Mouse (Mus musculus): ENCODE results near the gene Nav2. TPM values are rescaled to one million over a fixed set of nuclear protein-coding genes. Genes with fewer than 3 reads are reported as not detected.

The Nav2 gene
- polyA plus RNA-seq, 1 experiment, result 46.2 TPM

DNA sequence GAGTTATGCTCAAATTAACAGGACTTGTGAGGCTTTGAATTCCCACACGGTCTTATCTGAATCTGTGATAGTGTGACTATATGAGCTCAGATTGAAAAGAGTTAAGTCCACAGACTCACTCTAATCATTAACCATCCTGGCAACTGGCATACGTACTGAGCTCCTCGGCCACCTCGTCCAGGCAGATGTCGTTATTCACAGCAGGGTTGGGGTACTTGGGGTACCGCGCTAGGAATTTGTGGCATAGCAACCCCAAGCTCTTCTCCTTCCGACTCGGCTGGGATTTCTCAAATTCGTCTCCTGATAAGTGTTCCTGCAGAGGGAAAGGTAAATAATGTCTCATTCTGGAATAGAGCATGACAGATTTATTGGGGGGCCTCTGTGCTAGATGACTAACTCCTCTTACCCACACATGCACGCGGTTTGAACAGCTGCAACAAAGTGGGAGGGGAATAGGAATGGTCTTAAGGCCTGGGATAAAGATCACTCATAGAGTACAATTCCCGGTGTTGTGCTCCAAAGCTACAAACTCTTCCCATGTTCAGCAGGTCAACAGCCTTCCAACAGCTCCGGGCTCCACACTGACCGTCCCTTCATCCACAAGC lies 30.6 kb upstream of the Nav2 start:
- H3K4me3 ChIP-seq (ENCODE audit: control insufficient read depth, insufficient read depth, low read length), result no peak overlapping the region
- H3K27me3 ChIP-seq (ENCODE audit: control insufficient read depth, insufficient read depth, low read length), result no peaks in the 10 kb centered on the region
- H3K36me3 ChIP-seq (ENCODE audit: control insufficient read depth, insufficient read depth, low read length), result peaks cover 40% of the 10 kb centered on the region
- 96% methylated on average over 15 of the region's 15 CpGs for WGBS
- TF ChIP-seq POLR2A (IDR thresholded peaks at IDR 0.05; ENCODE audit: control insufficient read depth, extremely low read depth, insufficient read depth, low read length, poor library complexity), result no peak
- TF ChIP-seq CTCF (IDR thresholded peaks at IDR 0.05; ENCODE audit: borderline replicate concordance, control insufficient read depth, extremely low read depth, insufficient read depth, low read length, poor library complexity), result no peak
- no peak overlapping the region for H3K27ac ChIP-seq (ENCODE audit: control insufficient read depth, insufficient read depth, low read length)
- H3K4me1 ChIP-seq (replicated peaks; ENCODE audit: control insufficient read depth, insufficient read depth, low read length), result peaks cover 20% of the 10 kb centered on the region
- no peak for DNase-seq

DNA sequence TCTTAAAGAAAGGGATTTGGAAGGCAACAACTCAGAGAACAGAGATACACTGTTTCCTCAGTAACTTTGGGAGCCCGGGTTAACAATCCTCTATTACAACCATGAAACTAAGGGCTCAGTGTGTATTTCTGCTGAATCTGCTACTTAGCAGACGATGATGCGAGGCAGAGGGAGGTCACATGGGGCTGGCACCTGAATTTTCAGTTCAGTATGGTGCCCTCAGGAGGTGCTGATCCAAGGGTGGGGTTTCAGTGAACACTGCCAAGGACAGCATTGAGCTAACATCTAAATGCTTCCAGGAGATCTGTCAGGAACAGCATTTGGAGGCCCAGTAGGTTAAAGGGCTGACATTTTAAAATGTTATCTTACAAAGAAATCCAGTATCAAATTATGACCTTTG lies 28.9 kb upstream of the Nav2 start:
- H3K27ac ChIP-seq (ENCODE audit: control insufficient read depth, insufficient read depth, low read length), result no peak overlapping the region
- H3K4me1 ChIP-seq (replicated peaks; ENCODE audit: control insufficient read depth, insufficient read depth, low read length), result peaks cover 20% of the 10 kb centered on the region
- H3K4me3 ChIP-seq (ENCODE audit: control insufficient read depth, insufficient read depth, low read length), result 0 out of 2 replicates have a peak overlapping the region, but pooled peaks have one; percentile 14
- H3K36me3 ChIP-seq (ENCODE audit: control insufficient read depth, insufficient read depth, low read length), result peaks cover 26% of the 10 kb centered on the region
- no peaks in the 10 kb centered on the region for H3K27me3 ChIP-seq (ENCODE audit: control insufficient read depth, insufficient read depth, low read length)
- no peak for TF ChIP-seq CTCF (IDR thresholded peaks at IDR 0.05; ENCODE audit: borderline replicate concordance, control insufficient read depth, extremely low read depth, insufficient read depth, low read length, poor library complexity)
- 56% methylated on average over 3 of the region's 3 CpGs for WGBS
- no peak for DNase-seq

DNA sequence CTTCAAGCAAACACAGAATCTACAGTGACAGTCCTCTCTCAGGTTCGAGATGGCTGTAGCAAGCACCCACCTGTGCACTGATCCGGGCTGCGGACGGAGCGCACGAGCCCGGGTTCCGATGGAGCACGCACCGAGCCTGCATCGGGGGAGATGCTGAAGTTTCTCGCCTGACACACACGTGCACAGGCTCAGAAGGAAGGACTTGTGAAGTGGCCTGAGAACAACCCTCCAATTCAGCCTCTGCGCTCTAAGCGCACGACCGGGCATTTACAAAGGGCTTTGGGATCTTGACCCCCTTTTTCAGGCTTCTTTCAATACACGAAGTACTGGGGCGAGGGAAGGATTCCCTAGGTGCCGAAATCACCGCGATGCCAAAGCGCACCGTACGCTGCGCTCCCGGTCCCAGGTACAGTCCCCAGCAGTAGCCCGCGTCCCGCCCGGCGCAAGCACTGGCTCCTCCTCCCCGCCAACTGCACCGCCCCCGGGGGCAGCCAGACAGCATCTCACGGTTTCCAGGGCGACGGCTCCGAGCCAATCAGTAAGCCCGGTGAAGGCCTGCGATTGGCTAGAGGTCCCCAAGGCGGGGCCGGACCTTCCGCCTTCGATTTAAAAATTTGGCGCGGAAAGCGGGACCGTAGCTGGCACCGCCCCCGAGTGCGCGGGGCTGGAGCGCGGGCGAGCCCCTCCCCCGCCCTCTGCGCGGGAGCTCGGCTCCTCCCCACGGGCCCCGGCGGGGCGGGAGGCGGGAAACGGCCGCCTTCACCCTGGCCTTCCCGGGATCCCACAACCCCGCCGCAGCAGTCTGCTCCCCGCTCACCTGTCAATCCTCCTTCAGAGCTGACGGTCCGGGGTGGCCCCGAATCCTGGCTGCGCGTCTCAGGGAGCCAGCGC lies 27.7 kb upstream of the Nav2 start:
- H3K4me3 ChIP-seq (ENCODE audit: control insufficient read depth, insufficient read depth, low read length), result peak overlapping the region; percentile 60
- no peaks in the 10 kb centered on the region for H3K27me3 ChIP-seq (ENCODE audit: control insufficient read depth, insufficient read depth, low read length)
- peaks cover 13% of the 10 kb centered on the region for H3K36me3 ChIP-seq (ENCODE audit: control insufficient read depth, insufficient read depth, low read length)
- TF ChIP-seq CTCF (IDR thresholded peaks at IDR 0.05; ENCODE audit: borderline replicate concordance, control insufficient read depth, extremely low read depth, insufficient read depth, low read length, poor library complexity), result no peak
- TF ChIP-seq POLR2A (IDR thresholded peaks at IDR 0.05; ENCODE audit: control insufficient read depth, extremely low read depth, insufficient read depth, low read length, poor library complexity), result peak; percentile 55; the same call in 1 of the 2 replicates
- no peak overlapping the region for H3K27ac ChIP-seq (ENCODE audit: control insufficient read depth, insufficient read depth, low read length)
- peaks cover 20% of the 10 kb centered on the region for H3K4me1 ChIP-seq (replicated peaks; ENCODE audit: control insufficient read depth, insufficient read depth, low read length)
- under 1% methylated on average over 76 of the region's 77 CpGs for WGBS
- DNase-seq, result peak; percentile 97

DNA sequence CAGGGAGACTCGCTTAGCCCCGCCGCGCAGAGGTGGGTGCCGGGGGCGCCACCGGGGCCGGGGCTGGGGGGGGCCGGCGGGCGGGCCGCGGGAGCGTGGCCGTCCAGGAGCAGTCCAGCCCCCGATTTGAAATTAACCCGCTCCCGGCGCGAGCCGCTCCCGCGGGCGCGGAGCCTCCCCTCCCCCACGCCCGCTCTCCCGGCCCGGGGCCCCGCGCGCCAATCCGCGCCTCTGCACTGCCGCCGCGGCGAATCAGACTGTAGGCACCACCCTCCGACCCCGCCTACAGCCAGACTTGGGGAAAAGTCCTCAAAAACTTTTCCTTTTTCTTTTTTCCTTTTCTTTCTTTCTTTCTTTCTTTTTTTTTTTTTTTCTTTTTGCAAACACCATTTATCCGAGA lies 27.0 kb upstream of the Nav2 start, which contains the start of gene E2f8:
E2f8 (minus strand) TSS at position 111 of the 400 bp plus-strand sequence.
- peak; percentile 78 for DNase-seq
- Histone ChIP-seq H3K4me3 (ENCODE audit: control insufficient read depth, insufficient read depth, low read length) (peak within 1 kb of the TSS; percentile 60), H3K4me1 (replicated peaks; ENCODE audit: control insufficient read depth, insufficient read depth, low read length) (peaks cover 20% of the 10 kb centered on the region), H3K27ac (ENCODE audit: control insufficient read depth, insufficient read depth, low read length) (no peak within 1 kb of the TSS), H3K27me3 (ENCODE audit: control insufficient read depth, insufficient read depth, low read length) (no peaks in the 10 kb centered on the region), H3K36me3 (ENCODE audit: control insufficient read depth, insufficient read depth, low read length) (peaks cover 10% of the 10 kb centered on the region)
- WGBS, result under 1% methylated on average over 41 of the region's 41 CpGs
- TF ChIP-seq POLR2A (IDR thresholded peaks at IDR 0.05; ENCODE audit: control insufficient read depth, extremely low read depth, insufficient read depth, low read length, poor library complexity), result no peak
- no peak for TF ChIP-seq CTCF (IDR thresholded peaks at IDR 0.05; ENCODE audit: borderline replicate concordance, control insufficient read depth, extremely low read depth, insufficient read depth, low read length, poor library complexity)

DNA sequence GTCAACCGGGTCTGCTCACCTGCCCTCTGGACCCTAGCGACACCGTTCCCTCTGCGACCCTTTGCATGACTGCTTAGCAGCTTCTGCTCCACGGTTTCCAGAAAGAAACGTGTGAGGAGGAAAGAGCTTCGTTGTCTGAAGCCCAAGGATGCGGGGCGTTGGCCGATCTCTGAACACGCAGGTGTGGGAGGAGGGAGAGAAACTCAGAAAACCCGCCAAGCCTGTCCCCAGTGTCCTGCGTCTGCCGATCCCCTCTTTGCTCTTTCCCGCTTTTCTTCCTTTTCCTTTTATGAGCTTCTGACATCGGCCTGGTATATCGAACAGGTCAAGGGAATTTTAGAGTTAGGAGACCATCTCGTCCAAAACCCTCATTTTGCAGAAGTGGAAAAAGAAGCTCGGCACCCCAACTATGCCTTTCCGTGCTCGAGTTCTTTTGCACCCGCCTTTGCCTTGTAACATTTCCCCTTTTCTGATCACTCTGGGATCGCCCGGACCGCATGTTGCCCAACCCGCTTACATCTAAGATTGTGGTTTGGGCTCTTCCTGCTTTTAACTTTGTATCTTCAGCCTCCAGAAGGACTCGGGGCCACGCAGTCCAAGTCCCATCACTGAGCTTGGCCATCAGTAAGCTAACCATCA lies 26.4 kb upstream of the Nav2 start:
- TF ChIP-seq POLR2A (IDR thresholded peaks at IDR 0.05; ENCODE audit: control insufficient read depth, extremely low read depth, insufficient read depth, low read length, poor library complexity) (no peak), CTCF (IDR thresholded peaks at IDR 0.05; ENCODE audit: borderline replicate concordance, control insufficient read depth, extremely low read depth, insufficient read depth, low read length, poor library complexity) (no peak)
- peak overlapping the region; percentile 60 for H3K4me3 ChIP-seq (ENCODE audit: control insufficient read depth, insufficient read depth, low read length)

DNA sequence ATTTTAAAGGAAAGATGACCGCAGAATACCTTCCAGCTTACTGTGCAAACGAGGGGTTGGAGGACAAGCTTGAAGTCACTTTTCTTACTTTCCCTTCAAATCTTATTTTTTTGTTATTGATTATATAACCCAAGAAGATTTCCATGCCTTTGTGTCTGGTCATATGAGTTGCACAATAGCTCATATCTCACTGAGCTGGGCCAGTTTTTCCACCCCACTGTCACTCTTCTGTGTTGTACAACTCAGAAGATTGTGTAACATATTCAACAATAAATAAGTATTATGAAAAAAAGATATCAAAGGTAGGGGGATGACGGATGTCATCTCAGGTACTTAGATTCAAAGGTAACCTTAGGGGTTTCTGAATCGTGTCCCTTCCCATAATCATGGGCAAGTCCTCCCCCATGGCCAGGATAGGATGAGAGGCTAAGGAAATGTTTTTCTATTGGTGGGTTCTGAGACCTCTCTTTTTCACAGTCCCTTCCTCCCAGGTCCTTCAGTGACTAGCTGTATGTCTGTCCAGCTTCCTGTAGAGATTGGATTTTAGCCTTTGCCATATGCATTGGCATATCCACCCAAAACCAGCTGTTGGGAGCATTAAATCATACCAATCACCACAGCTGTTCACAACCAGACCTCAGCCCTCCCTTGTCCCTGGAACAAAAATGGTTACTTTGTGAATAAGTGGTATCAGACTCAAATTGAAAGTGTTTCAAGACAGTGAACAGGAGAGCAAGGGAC lies 24.8 kb upstream of the Nav2 start:
- Histone ChIP-seq H3K4me1 (replicated peaks; ENCODE audit: control insufficient read depth, insufficient read depth, low read length) (peaks cover 28% of the 10 kb centered on the region), H3K27ac (ENCODE audit: control insufficient read depth, insufficient read depth, low read length) (no peak overlapping the region)
- DNase-seq, result no peak

More for the DNA sequence above, 26.4 kb upstream of the Nav2 start:
- Histone ChIP-seq H3K4me1 (replicated peaks; ENCODE audit: control insufficient read depth, insufficient read depth, low read length) (peaks cover 20% of the 10 kb centered on the region), H3K27me3 (ENCODE audit: control insufficient read depth, insufficient read depth, low read length) (no peaks in the 10 kb centered on the region), H3K36me3 (ENCODE audit: control insufficient read depth, insufficient read depth, low read length) (peaks cover 10% of the 10 kb centered on the region), H3K27ac (ENCODE audit: control insufficient read depth, insufficient read depth, low read length) (no peak overlapping the region)
- no peak for DNase-seq
- WGBS, result under 1% methylated on average over 28 of the region's 28 CpGs

More for the DNA sequence above, 24.8 kb upstream of the Nav2 start:
- H3K4me3 ChIP-seq (ENCODE audit: control insufficient read depth, insufficient read depth, low read length), result no peak overlapping the region
- H3K27me3 ChIP-seq (ENCODE audit: control insufficient read depth, insufficient read depth, low read length), result no peaks in the 10 kb centered on the region
- 93% methylated on average over 4 of the region's 4 CpGs for WGBS
- H3K36me3 ChIP-seq (ENCODE audit: control insufficient read depth, insufficient read depth, low read length), result no peaks in the 10 kb centered on the region
- TF ChIP-seq POLR2A (IDR thresholded peaks at IDR 0.05; ENCODE audit: control insufficient read depth, extremely low read depth, insufficient read depth, low read length, poor library complexity) (no peak), CTCF (IDR thresholded peaks at IDR 0.05; ENCODE audit: borderline replicate concordance, control insufficient read depth, extremely low read depth, insufficient read depth, low read length, poor library complexity) (no peak)
